Mouse (Mus musculus): ENCODE data around the gene Exoc3l2. TPM values are rescaled to one million over a fixed set of nuclear protein-coding genes. Genes with fewer than 3 reads are reported as not detected.

The Exoc3l2 gene
- polyA plus RNA-seq, 1 experiment from 2014 or later: 1.1 TPM

- H3K4me3 ChIP-seq: peak overlapping the region; percentile 34
- peak overlapping the region; percentile 54 for H3K4me2 ChIP-seq
- H3K27ac ChIP-seq (replicated peaks): no peak overlapping the region
- no peak overlapping the region for H3K9ac ChIP-seq
- H3K4me1 ChIP-seq: peaks cover 17% of the 10 kb centered on the region
- 22% methylated on average over 31 of the region's 31 CpGs for WGBS
- no peak for ATAC-seq (ENCODE audit: extremely low read depth, insufficient number of reproducible peaks, low FRiP score, low TSS enrichment)
- H3K9me3 ChIP-seq: no peaks in the 10 kb centered on the region
- peaks cover 71% of the 10 kb centered on the region for H3K27me3 ChIP-seq (replicated peaks)
- no peaks in the 10 kb centered on the region for H3K36me3 ChIP-seq
These were observed 26.4 kb downstream of the Exoc3l2 start for GRCm38 (mm10) chr7:19489525-19489924.

GRCm38 (mm10) chr7:19491731-19492130 lies 28.6 kb downstream of the Exoc3l2 start:
- peak overlapping the region; percentile 56 for H3K27ac ChIP-seq (replicated peaks)
- peaks cover 23% of the 10 kb centered on the region for H3K4me1 ChIP-seq
- peak overlapping the region; percentile 74 for H3K4me2 ChIP-seq
- WGBS: 4% methylated on average over 25 of the region's 26 CpGs
- peak overlapping the region; percentile 80 for H3K9ac ChIP-seq
- no peaks in the 10 kb centered on the region for H3K9me3 ChIP-seq
- peaks cover 65% of the 10 kb centered on the region for H3K27me3 ChIP-seq (replicated peaks)
- no peak for ATAC-seq (ENCODE audit: extremely low read depth, insufficient number of reproducible peaks, low FRiP score, low TSS enrichment)
- peak overlapping the region; percentile 46 for H3K4me3 ChIP-seq
- no peaks in the 10 kb centered on the region for H3K36me3 ChIP-seq

- no peaks in the 10 kb centered on the region for H3K36me3 ChIP-seq
- H3K27ac ChIP-seq (replicated peaks): no peak overlapping the region
- no peak for ATAC-seq (ENCODE audit: extremely low read depth, insufficient number of reproducible peaks, low FRiP score, low TSS enrichment)
- peaks cover 33% of the 10 kb centered on the region for H3K27me3 ChIP-seq (replicated peaks)
- 74% methylated on average over 25 of the region's 25 CpGs for WGBS
- no peak overlapping the region for H3K4me2 ChIP-seq
- no peak overlapping the region for H3K9ac ChIP-seq
- no peak overlapping the region for H3K4me3 ChIP-seq
- H3K4me1 ChIP-seq: peaks cover 18% of the 10 kb centered on the region
- H3K9me3 ChIP-seq: no peaks in the 10 kb centered on the region
These were observed 31.8 kb downstream of the Exoc3l2 start for GRCm38 (mm10) chr7:19494751-19495474.

DNA sequence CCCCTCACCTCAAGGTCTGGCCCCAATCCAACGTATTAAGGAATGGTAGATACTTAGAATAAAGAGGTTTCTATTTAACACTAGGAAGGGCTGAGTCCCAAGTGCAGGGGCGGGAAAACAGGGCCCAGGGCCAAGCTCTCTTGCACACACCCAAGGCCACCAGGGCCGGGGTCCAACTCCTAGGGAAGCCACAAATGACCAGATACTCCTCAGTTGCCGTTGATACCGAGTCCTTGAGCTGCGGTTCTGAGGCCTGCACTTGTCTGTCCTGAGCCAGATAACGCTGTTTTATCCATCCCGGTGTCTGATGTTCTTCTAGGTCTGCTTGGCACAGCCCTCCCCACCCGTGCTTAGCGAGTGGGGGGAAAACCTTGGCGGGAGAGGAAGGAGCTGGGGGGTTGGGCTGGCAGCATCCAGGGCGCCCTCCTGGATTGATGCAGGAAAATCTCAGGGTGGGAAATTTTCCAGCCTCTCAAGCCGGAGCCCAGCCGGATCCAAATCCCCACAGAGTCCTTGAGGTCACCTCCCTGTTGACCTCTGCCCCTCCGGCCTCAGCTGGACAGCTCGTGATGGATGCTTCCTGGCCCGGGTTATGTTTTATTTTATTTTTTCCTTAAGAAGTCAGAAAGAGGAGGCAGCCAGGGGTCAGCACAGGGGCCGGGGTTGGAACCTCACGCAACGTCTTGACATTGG lies 32.5 kb downstream of the Exoc3l2 start:
- WGBS: 60% methylated on average over 20 of the region's 20 CpGs
- no peaks in the 10 kb centered on the region for H3K36me3 ChIP-seq
- no peak overlapping the region for H3K27ac ChIP-seq (replicated peaks)
- no peaks in the 10 kb centered on the region for H3K9me3 ChIP-seq
- no peak overlapping the region for H3K4me2 ChIP-seq
- H3K4me1 ChIP-seq: peaks cover 18% of the 10 kb centered on the region
- no peak for ATAC-seq (ENCODE audit: extremely low read depth, insufficient number of reproducible peaks, low FRiP score, low TSS enrichment)
- no peak overlapping the region for H3K9ac ChIP-seq
- no peak overlapping the region for H3K4me3 ChIP-seq
- peaks cover 25% of the 10 kb centered on the region for H3K27me3 ChIP-seq (replicated peaks)

- Histone ChIP-seq H3K9ac (no peak overlapping the region), H3K36me3 (no peaks in the 10 kb centered on the region), H3K4me3 (no peak overlapping the region), H3K27me3 (replicated peaks) (peaks cover 20% of the 10 kb centered on the region), H3K9me3 (no peaks in the 10 kb centered on the region), H3K4me1 (peaks cover 18% of the 10 kb centered on the region), H3K4me2 (no peak overlapping the region), H3K27ac (replicated peaks) (no peak overlapping the region)
- WGBS: 73% methylated on average over 5 of the region's 5 CpGs
- ATAC-seq (ENCODE audit: extremely low read depth, insufficient number of reproducible peaks, low FRiP score, low TSS enrichment): no peak
These were observed 33.1 kb downstream of the Exoc3l2 start for GRCm38 (mm10) chr7:19496214-19496555.

- Histone ChIP-seq H3K9me3 (no peaks in the 10 kb centered on the region), H3K4me3 (no peak overlapping the region), H3K4me1 (peaks cover 6% of the 10 kb centered on the region; the same call in 1 of the 2 replicates), H3K36me3 (no peaks in the 10 kb centered on the region), H3K27ac (replicated peaks) (no peak overlapping the region), H3K27me3 (replicated peaks) (0 out of 2 replicates have a peak, but pooled peaks cover 2% of the 10 kb centered on the region), H3K4me2 (no peak overlapping the region), H3K9ac (no peak overlapping the region)
- 65% methylated on average over 4 of the region's 4 CpGs for WGBS
- ATAC-seq (ENCODE audit: extremely low read depth, insufficient number of reproducible peaks, low FRiP score, low TSS enrichment): no peak
These were observed 35.2 kb downstream of the Exoc3l2 start for GRCm38 (mm10) chr7:19498326-19498725.

DNA sequence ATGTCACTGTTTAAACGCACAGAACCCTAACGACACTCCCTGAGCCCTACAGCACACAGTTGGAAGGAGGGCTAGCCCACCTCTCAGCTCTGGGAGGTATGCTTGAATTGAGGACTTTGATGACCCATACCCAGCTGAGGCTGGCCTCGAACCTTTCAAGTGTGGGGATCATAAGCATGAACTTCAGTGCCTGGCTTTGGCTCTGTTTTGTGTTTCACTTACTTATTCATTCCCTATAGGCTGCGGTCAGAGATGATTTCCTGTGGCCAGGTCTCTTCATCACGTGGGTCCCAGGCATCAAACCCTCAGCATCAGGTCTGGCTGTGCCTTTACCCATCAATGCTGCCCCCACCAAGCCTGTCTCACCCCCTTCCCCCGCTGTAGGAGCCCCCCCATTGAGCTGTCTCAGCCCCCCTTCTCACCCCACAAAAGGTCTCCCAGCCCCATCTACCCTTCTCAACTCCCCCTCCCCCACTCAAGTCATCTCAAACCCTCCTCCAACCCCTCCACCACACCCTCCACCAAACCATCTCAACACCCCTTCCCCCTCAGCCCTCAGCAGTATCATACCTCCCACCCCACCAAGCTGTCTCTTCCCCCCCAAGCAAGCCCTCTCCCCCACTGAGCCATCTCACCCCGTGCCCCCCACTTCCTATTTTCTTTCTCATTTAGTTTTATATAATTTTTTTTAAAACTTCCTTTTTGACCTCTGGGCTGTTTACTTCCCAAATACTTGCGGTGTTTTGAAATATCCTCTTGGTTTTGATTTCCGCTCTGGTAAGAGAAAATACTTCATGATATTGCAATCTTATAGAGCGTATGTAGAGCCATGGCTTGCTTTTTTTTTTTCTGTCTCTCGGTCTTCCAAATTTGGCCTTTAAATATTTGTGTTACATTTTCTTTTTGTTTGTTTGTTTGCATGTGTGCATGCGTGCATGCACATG lies 37.6 kb downstream of the Exoc3l2 start:
- Histone ChIP-seq H3K4me1 (no peaks in the 10 kb centered on the region), H3K4me3 (no peak overlapping the region), H3K36me3 (no peaks in the 10 kb centered on the region), H3K9me3 (no peaks in the 10 kb centered on the region), H3K9ac (no peak overlapping the region), H3K4me2 (no peak overlapping the region), H3K27ac (replicated peaks) (no peak overlapping the region), H3K27me3 (replicated peaks) (no peaks in the 10 kb centered on the region)
- WGBS: 64% methylated on average over 12 of the region's 12 CpGs
- no peak for ATAC-seq (ENCODE audit: extremely low read depth, insufficient number of reproducible peaks, low FRiP score, low TSS enrichment)

- Histone ChIP-seq H3K27me3 (replicated peaks) (no peaks in the 10 kb centered on the region), H3K9ac (no peak overlapping the region), H3K4me3 (no peak overlapping the region), H3K9me3 (no peaks in the 10 kb centered on the region), H3K27ac (replicated peaks) (no peak overlapping the region), H3K4me2 (no peak overlapping the region), H3K36me3 (no peaks in the 10 kb centered on the region), H3K4me1 (peaks cover 4% of the 10 kb centered on the region)
- WGBS: 68% methylated on average over 4 of the region's 4 CpGs
- ATAC-seq (ENCODE audit: extremely low read depth, insufficient number of reproducible peaks, low FRiP score, low TSS enrichment): no peak
These were observed 38.5 kb downstream of the Exoc3l2 start for GRCm38 (mm10) chr7:19501658-19502057.

- Histone ChIP-seq H3K27ac (replicated peaks) (no peak overlapping the region), H3K4me3 (no peak overlapping the region), H3K27me3 (replicated peaks) (no peaks in the 10 kb centered on the region), H3K9me3 (no peaks in the 10 kb centered on the region), H3K36me3 (no peaks in the 10 kb centered on the region), H3K4me2 (no peak overlapping the region), H3K9ac (no peak overlapping the region), H3K4me1 (peaks cover 16% of the 10 kb centered on the region)
- 28% methylated on average over 5 of the region's 5 CpGs for WGBS
- no peak for ATAC-seq (ENCODE audit: extremely low read depth, insufficient number of reproducible peaks, low FRiP score, low TSS enrichment)
These were observed 40.4 kb downstream of the Exoc3l2 start for GRCm38 (mm10) chr7:19503481-19504068.

DNA sequence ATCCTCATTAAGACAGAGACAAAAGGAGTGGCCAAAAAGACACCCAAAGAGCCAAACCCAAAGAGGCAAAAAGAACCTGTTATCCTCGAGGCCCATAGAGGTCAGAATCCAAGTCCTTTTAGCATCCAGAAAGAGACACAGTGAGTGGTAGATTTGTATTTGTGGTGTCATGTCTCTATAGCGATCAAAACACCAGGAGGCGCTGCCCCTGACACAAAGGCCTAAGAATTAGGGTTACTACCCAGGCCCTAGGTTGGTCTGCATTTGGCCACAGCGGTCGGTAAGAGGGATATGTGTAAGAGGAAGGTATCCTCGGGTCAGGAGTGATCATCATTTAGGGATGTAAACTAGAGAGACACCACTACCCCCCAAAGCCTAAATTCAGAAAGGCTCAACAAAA lies 43.2 kb downstream of the Exoc3l2 start:
- Histone ChIP-seq H3K4me2 (peak overlapping the region; percentile 88), H3K36me3 (no peaks in the 10 kb centered on the region), H3K27me3 (replicated peaks) (no peaks in the 10 kb centered on the region), H3K4me3 (peak overlapping the region; percentile 79), H3K9me3 (no peaks in the 10 kb centered on the region), H3K27ac (replicated peaks) (no peak overlapping the region), H3K4me1 (peaks cover 26% of the 10 kb centered on the region), H3K9ac (no peak overlapping the region)
- WGBS: 35% methylated on average over 6 of the region's 6 CpGs
- no peak for ATAC-seq (ENCODE audit: extremely low read depth, insufficient number of reproducible peaks, low FRiP score, low TSS enrichment)

Measured in heart, embryonic 13.5 days (tissue).